21 mouse cellular contexts compared by ENCODE assay signal in genomic region chr2:29926542-29926941, GRCm38 (mm10). TPM values are rescaled to one million over a fixed set of nuclear protein-coding genes. Genes with fewer than 3 reads are reported as not detected.
DNase-seq lines count a peak whose midpoint lies in the region; ATAC-seq lines count a peak whose summit lies in the region.
"Had no signal": no experiment of that assay in that cellular context is flagged by ENCODE, and none has a peak within 500 bp of the region (broad histone marks: within the 10 kb centered on the region; RNA-seq: fewer than 3 reads in every experiment).

No protein-coding gene starts in this region.

- peak; percentile 63 for DNase-seq in kidney, adult 18-20 months
- DNase-seq in fat pad, adult 2 months (ENCODE audit: extremely low read depth, low read depth, low spot score), result peak; percentile 14
- DNase-seq in kidney, postnatal 10 days, result peak; percentile 45
- DNase-seq in thymus, postnatal 36 days, result no peak
- no peak for DNase-seq in gastrocnemius, postnatal 4 days (ENCODE audit: low spot score in 2 of 2)
- no peak for DNase-seq in urinary bladder, postnatal 4 days (ENCODE audit: low spot score in 2 of 2)
- DNase-seq: adrenal gland, postnatal 10 days; cerebellum, adult 11 months; cerebellum, adult 8-10 months; cerebellum, postnatal 14 days; embryo, embryonic 11 days; gastrocnemius, adult 2 months; gastrocnemius, postnatal 25 days; heart, adult 2 months had no signal

- H3K27me3 ChIP-seq in kidney, embryonic 16.5 days (ENCODE audit: insufficient read depth, low read length), result no peaks in the 10 kb centered on the region
- H3K27me3 ChIP-seq: embryonic facial prominence, embryonic 12.5 days; forebrain, embryonic 13.5 days; heart, embryonic 15.5 days had no signal

- WGBS in kidney, embryonic 16.5 days, result 87% methylated on average over 5 of the region's 5 CpGs

- no peak overlapping the region for H3K4me2 ChIP-seq in kidney, embryonic 16.5 days (replicated peaks; ENCODE audit: low read depth, low read length)
- H3K4me2 ChIP-seq: embryonic facial prominence, embryonic 12.5 days; forebrain, embryonic 13.5 days; heart, embryonic 11.5 days; heart, embryonic 15.5 days; hindbrain, embryonic 14.5 days had no signal

- H3K36me3 ChIP-seq in kidney, embryonic 16.5 days (ENCODE audit: insufficient read depth, low read length), result peaks cover 77% of the 10 kb centered on the region

- H3K9ac ChIP-seq in kidney, embryonic 16.5 days (replicated peaks; ENCODE audit: low read length), result no peak overlapping the region
- H3K9ac ChIP-seq: embryonic facial prominence, embryonic 12.5 days; forebrain, embryonic 13.5 days; heart, embryonic 15.5 days; hindbrain, embryonic 14.5 days had no signal

- H3K4me1 ChIP-seq in kidney, embryonic 16.5 days (ENCODE audit: insufficient read depth, low read length), result 0 out of 2 replicates have a peak, but pooled peaks cover 4% of the 10 kb centered on the region
- H3K4me1 ChIP-seq: embryonic facial prominence, embryonic 12.5 days; forebrain, embryonic 13.5 days; hindbrain, embryonic 10.5 days had no signal

- no peak for ATAC-seq in kidney, embryonic 16.5 days (ENCODE audit: low FRiP score, low TSS enrichment)
- ATAC-seq: forebrain, embryonic 13.5 days had no signal

- no peak overlapping the region for H3K27ac ChIP-seq in kidney, embryonic 16.5 days (ENCODE audit: low read length)
- H3K27ac ChIP-seq: embryonic facial prominence, embryonic 12.5 days; forebrain, embryonic 13.5 days; gastrocnemius, adult 2 months; heart, adult 2 months; heart, embryonic 15.5 days; hindbrain, embryonic 10.5 days; hindbrain, embryonic 14.5 days had no signal

- no peaks in the 10 kb centered on the region for H3K9me3 ChIP-seq in kidney, embryonic 16.5 days (ENCODE audit: low read length)
- H3K9me3 ChIP-seq: embryonic facial prominence, embryonic 12.5 days; forebrain, embryonic 13.5 days; heart, embryonic 15.5 days; hindbrain, embryonic 10.5 days had no signal

- H3K4me3 ChIP-seq in kidney, embryonic 16.5 days (ENCODE audit: low read length), result no peak overlapping the region
- H3K4me3 ChIP-seq: embryonic facial prominence, embryonic 12.5 days; forebrain, embryonic 13.5 days; gastrocnemius, adult 2 months; heart, adult 2 months; heart, embryonic 15.5 days; hindbrain, embryonic 10.5 days had no signal

RNA-seq across cellular contexts. Expression of gene Gle1, which starts 8.7 kb away (rescaled TPM):
- 63.9 and 67.6 TPM in 2 replicates for polyA plus RNA-seq in kidney, embryonic 16.5 days (2015; fragmentation: Nextera tagmentation; extraction: Ambion mirVana)
- 10 to 100 TPM; 30.4 to 32.6 TPM for total RNA-seq in gastrocnemius, postnatal 4 days (2021)

RNA-seq across cellular contexts. Expression of gene Odf2, which starts 37.5 kb away (rescaled TPM):
- polyA plus RNA-seq in kidney, embryonic 16.5 days (2015; fragmentation: Nextera tagmentation; extraction: Ambion mirVana), result 57.7 and 76.5 TPM in 2 replicates
- 10 to 100 TPM; 35.6 to 40.8 TPM for total RNA-seq in gastrocnemius, postnatal 4 days (2021)

RNA-seq across cellular contexts. Expression of gene Sptan1, which starts 38.8 kb away (rescaled TPM):
- polyA plus RNA-seq in kidney, embryonic 16.5 days (2015; fragmentation: Nextera tagmentation; extraction: Ambion mirVana), result 102 and 109 TPM in 2 replicates
- 100 to 1,000 TPM; 217 to 218 TPM for total RNA-seq in gastrocnemius, postnatal 4 days (2021)

RNA-seq across cellular contexts. Expression of gene Cercam, which starts 57.6 kb away (rescaled TPM):
- polyA plus RNA-seq in kidney, embryonic 16.5 days (2015; fragmentation: Nextera tagmentation; extraction: Ambion mirVana), result 20.1 and 20.8 TPM in 2 replicates
- 10 to 100 TPM; 40.0 to 52.1 TPM for total RNA-seq in gastrocnemius, postnatal 4 days (2021)

Comparison
In these comparisons a context has a peak if more than half of its experiments do, and no peak if none do; other contexts are left out.
1. DNase-seq: peak in kidney, adult 18-20 months (single experiment), fat pad, adult 2 months (single experiment) and kidney, postnatal 10 days (single experiment); none in thymus, postnatal 36 days (0 of 2), gastrocnemius, postnatal 4 days (0 of 2) and urinary bladder, postnatal 4 days (0 of 2).